Mouse (Mus musculus): ENCODE results near the gene Chchd6. TPM values are rescaled to one million over a fixed set of nuclear protein-coding genes. Genes with fewer than 3 reads are reported as not detected.

The Chchd6 gene
- total and polyA plus RNA-seq, 3 experiments = 26.3 to 39.4 (median 34.2) TPM

- peak; percentile 44 for DNase-seq
Measured at GRCm38 (mm10) chr6:89585696-89586095, 9.8 kb downstream of the Chchd6 start.

GRCm38 (mm10) chr6:89584634-89585409 lies 10.6 kb downstream of the Chchd6 start:
- DNase-seq = no peak

- no peak for DNase-seq
Measured at GRCm38 (mm10) chr6:89583170-89583569, 12.3 kb downstream of the Chchd6 start.

DNA sequence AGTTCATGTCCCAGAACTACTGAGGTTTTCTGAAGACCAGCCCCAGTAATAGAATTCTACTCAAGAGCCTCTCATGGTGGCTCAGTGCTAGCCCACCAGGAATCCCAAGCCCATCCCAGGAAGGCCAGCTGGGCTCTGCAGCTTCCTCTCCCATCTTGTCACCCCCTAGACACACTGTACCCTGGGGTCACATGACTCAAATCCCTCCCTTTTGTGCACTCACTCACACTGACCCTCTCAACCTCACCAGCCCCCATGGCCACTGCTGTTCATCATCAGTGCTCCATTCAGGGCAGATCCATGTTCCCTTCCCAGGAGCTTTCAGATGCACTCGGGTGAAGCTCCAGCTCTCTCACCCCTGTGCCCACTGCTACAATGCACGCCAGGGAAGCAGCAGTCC lies 20.8 kb downstream of the Chchd6 start:
- no peak for DNase-seq

- DNase-seq = no peak
Measured at GRCm38 (mm10) chr6:89573768-89574167, 21.7 kb downstream of the Chchd6 start.

DNA sequence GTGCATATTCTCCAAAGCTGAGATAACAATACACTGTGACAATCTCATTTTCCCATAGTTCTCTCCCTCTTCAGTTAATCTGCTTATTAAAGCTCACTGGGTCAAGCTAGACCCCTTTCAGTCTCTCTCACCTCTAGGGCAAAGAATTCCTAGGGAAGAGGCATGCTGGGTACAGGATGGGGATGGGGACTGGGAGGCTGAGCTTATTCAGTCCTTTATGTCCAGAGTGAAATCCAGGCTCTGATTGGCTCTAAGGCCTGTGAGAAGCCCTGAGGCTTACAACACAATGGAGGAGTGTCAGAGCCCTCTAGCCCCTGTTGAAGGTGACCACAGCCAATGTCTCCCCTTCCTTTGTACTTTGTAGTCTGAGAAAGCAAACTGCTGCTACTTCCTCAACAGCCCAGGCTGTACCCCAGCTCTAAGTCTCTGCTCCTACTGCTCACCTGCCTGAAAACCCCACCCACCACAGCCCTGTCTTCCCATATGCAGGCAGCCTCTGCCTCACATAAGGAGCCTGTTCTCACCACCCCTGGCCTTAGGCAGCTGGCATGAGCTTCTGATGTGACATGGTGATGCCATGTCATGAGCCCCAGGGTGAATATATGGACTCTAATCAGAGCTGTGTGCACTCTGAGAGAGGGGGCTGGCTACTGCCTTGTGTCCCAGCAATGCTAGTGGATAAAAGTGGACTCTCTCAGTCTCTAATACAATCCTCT lies 22.4 kb downstream of the Chchd6 start:
- DNase-seq = no peak

- no peak for DNase-seq
Measured at GRCm38 (mm10) chr6:89569370-89569769, 26.1 kb downstream of the Chchd6 start.

- DNase-seq = no peak
Measured at GRCm38 (mm10) chr6:89566740-89567139, 28.7 kb downstream of the Chchd6 start.

DNA sequence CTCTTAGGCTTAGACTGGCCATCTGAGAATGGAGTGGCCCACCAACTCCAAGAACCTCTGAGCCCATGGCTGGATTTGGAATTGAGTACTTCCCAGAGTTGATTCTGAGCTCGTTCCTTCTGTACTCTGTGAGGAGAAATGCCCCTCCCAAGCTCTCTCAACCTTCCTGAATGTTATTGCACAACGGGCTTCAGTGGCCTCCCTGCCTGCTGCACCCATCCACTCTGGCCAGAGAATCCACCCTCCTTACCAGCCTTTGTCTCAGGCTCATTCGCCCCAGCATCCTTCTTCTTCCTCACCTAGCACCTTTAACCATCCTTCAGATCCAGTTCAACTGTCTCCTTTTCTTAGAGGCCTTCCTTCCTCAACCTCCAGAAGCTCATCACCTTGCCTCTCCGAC lies 32.1 kb downstream of the Chchd6 start:
- no peak for DNase-seq

DNA sequence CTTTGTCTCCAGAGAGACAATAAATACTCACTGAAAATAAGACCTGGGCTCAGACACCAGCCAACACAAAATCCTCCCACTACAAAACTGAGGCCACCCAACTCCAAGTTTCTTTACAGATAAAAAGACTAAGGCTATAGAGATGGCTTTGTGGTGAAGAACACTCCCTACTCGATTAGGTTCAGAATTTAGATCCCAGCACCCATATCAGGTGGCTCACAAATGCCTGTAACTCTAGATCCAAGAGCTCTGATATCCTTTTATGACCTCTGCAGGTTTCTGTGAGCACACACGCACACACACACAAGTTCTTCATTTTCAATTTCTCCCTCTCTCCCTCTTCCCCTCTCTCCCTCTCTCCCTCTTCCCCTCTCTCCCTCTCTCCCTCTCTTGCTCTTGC lies 34.6 kb downstream of the Chchd6 start:
- DNase-seq = no peak

DNA sequence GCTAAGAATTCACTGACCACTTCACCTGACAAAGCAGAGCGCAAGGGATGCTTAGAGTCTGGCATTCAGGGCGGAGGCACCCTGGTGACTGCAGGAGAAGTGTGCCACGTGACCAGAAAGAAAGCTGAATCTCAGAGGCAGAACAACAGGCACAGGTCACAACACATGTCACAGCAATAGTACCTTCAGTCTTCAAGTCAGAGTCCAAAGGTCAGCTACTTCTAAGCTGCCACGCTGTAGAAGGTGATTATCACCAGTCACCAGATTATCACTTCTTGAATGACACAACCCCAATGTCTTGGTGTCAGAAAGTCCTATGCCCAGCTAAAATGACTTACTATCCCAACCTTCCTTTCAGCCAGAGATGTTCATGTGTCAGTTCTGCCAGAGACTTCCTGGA lies 37.8 kb downstream of the Chchd6 start:
- no peak for DNase-seq

GRCm38 (mm10) chr6:89556566-89556965 lies 38.9 kb downstream of the Chchd6 start:
- DNase-seq = no peak

DNA sequence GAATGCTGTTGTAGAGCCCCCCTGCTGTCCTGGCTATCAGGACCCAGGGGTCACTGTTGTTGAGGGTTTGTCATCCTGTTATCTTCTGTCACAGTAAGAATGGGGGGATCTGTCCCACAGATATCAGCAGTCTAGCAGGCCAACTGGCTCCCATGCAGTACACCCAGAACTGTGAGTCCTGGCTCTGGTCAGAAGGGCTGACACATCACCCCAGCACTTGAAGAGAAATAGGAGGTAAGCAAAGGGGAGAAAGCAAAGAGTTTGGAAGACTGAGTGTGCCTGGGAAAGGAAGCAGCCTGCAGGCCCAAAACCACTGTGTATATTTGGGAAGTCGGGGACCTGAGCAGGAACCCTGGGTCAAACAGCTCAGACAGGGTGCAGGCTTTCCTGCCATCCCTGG lies 39.5 kb downstream of the Chchd6 start:
- DNase-seq = no peak

DNA sequence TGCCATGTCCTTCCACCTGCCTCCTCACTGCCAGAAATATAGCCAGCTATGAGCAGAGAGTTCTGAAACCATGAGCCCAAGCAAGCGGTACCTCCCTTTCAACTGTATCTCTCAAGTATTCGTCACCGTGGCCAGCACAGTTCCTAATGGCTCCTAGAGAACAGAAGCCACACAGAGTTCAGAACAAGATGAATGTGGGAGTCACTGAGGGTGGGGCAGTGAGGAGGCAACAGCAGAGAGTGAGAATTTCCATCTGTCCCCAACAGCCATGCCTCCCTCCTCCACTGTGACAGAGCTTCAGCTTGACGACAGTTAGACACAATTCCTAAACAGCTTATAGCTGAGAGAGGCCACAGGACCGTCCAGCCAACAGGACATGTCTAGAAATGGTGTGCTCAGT lies 41.4 kb downstream of the Chchd6 start:
- no peak for DNase-seq

GRCm38 (mm10) chr6:89553012-89553704 lies 42.3 kb downstream of the Chchd6 start:
- peak; percentile 81 for DNase-seq

GRCm38 (mm10) chr6:89552321-89553011 lies 43.0 kb downstream of the Chchd6 start:
- DNase-seq = no peak

DNA sequence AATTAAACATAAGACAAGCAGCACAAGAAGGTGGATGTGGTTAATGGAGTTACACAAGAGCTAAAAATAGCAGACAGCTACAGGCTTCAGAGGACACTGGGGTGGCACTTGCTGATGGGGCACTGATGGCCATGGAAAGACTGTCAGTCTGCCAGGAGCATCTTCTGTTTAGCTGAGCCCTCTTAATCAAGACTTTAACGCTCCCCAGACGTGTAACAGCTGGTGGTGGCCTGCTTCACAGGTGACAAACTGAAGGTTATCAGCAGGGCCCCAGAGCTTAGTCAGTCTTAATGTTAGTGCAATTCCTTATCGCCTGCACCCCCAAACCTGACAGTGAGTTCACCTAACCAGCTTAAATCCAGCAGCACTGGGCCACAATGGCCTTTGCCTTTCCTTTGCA lies 46.3 kb downstream of the Chchd6 start:
- DNase-seq = no peak

DNA sequence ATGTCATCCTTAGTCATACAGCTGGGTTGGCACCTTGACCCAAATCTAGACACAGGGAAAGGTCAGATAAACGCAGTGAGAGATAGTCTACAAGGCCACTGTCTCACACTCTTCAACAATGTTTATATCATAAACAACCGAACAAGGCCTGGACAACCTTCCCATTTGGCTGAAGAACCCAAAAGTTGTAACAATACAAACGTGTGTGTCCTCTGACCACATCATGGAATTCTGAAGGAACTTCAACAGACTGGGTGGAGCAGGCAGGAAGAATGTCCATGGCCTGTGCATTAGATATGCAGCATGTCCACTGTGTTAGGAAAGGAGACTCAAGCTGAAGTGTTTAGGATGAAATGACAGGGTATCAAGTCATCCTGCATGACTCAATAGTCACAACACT lies 47.5 kb downstream of the Chchd6 start:
- DNase-seq = peak; percentile 51

DNA sequence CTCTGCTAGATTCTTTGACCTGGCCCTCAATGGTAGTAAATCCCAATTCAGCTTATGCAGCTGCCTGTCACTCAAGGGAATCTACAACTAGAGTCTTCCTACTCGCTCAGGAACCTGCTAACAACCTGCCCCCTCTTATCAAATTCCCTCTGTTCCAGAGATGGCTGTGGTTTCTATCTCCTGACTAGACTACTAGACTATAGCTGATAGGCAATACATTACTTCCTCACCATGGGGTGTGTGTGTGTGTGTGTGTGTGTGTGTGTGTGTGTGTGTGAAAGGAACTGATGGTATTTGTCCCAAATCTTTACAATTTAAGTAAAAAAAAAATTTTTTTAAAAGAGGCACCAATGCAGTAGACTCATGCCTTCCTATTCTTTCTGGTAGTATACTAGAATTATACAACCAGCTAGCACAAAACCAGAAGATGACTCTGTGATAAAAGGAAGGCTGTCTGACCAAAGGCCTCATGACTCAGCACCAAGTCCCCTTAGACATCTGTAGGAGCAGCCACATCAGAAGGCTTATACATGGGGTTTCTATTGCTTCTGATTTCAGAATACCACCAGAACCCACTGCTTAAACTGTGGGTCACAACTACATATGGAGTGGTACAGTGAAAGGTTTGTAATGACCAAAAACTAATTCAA lies 57.2 kb downstream of the Chchd6 start:
- no peak for DNase-seq

GRCm38 (mm10) chr6:89535626-89536225 lies 59.7 kb downstream of the Chchd6 start:
- no peak for DNase-seq

GRCm38 (mm10) chr6:89524766-89525165 lies 70.7 kb downstream of the Chchd6 start:
- no peak for DNase-seq
